Mouse (Mus musculus): ENCODE results near the gene Hoxa3.

The Hoxa3 gene

DNA sequence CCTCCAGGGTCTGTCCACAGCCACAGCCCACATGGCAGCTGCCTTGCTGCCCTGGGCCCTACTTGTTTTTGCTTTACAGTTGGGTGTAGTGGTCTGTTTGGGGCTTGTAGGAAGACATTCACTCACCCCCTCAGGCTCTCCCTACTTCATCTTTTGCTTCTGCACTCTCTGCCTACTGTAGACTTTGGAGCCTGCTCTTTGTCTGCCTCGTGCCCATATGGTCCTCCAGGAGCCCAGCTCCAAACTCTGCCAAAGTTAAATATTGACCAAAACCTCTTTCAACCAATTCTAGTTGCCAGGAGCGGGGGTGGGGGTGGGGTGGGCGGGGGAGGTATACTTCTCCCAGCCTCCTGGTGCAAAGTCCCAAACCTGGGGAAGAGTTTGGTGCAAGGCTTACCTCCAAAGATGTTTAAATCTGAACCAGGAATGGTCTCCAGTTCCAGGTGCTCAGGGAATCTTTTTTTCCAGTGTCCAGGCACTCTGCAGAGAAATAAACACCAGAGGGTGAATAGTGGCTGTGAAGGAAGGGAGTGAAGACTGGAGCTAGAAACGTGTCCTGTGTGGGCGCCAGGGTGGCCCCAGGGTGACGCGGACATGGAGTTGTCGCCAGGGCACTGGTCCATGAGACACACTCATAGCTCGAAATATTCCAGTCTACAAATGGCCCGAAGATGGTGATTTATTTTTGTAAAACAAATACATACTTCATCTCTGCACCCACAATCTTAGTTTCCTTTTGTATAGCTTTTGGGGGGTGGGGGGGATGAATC is 29.6 kb downstream of the Hoxa3 start:
- DNase-seq (ENCODE audit: low spot score), result no peak

DNA sequence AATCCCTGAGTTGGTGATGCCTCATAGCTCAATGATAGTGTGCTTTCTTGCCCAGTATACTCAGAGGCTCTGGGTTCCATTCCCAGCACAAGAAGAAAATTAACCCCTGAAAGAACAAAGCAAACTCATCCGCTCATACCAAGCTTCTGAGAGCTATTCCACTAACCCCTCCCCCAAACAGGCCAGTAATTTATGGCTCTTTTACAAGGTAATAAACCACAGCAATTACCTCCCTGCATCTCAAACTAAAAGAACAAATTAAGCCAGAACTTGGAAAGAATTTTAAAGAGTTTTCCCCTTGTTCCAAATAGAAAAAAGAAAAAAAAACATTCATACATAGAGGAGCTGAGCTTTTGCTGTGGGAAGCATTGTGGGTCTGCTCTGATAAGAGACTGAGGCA is 30.3 kb downstream of the Hoxa3 start:
- DNase-seq (ENCODE audit: low spot score), result no peak

- DNase-seq (ENCODE audit: low spot score), result no peak
Measured at GRCm38 (mm10) chr6:52182030-52182429, 31.1 kb downstream of the Hoxa3 start.

- no peak for DNase-seq (ENCODE audit: low spot score)
Measured at GRCm38 (mm10) chr6:52180726-52181125, 32.4 kb downstream of the Hoxa3 start.

DNA sequence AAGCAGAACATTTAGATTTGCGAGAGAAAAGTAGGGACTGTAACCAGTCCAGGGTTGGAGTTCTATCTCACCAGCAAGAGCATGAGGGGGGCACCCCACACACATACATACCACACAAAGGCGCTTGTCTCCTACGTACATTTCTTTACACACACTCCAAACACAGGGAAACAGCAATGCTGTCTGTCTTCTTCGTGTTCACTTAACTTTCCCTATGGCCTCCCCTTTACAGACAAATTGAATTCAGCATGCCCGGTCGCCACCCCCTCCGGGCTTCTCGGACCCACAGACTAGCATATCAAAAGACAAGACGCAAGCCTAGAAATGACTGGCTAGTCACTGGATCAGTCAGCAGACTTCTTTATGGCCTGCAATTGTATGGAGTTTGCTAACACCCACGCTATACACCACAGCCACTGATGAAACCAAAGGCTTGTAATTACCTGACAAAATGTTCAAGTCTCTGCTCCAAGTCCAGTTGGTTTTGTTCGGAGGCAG is 32.9 kb downstream of the Hoxa3 start:
- no peak for DNase-seq (ENCODE audit: low spot score)

DNA sequence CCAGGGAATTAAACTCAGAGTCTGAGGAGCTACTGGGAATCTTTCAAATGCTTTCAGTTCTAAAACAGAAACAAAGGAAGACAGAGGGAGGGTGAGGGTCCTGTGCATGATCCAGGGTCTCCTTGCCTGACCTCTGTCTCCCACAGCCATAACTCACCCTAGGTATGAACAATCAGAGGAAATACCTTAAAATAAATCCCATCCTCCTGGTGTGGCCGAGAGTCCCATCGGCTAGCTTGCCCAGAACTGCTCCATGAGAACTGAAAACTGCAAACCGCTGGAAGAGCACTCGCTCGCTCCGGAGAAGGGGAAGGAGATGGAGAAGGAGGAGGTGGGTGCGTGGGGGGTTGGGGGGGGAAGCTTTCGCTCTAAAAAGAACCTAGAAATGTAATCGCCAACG is 33.4 kb downstream of the Hoxa3 start:
- DNase-seq (ENCODE audit: low spot score), result no peak

DNA sequence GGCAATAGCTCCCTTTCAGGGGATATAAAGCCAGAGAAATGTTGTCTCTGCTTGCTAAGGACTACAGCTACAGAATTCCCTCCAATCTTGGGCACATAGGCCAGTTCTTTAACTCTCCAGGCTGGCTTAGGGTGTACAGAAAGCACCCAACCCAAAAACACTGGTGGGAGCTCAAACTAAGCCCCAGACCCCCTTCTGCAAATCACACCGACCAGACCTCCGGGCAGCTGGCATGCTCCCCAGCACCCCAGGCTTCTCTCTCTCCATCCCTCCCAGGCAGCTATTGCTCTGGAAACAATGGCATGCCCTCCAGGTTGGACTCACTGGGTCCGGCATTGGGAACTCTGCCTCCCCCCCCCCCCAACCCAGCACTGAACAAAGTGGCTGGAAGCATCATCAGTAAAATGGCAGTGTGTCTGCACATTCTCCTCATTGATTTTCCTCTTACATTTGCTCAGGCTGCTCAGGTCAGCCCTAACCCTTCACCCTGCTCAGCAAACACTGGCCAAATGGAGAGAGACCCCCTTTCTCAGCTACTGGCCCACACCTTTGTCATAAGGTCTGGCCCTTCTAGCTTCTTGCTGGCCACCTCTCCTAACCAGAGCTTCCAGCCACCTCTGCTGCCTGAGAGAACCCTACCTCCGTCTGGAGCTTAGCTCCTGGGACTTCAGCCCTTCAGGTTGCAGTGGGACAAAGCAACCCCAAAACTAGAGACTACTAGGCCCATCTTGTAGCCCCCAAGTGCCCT is 34.0 kb downstream of the Hoxa3 start:
- no peak for DNase-seq (ENCODE audit: low spot score)

DNA sequence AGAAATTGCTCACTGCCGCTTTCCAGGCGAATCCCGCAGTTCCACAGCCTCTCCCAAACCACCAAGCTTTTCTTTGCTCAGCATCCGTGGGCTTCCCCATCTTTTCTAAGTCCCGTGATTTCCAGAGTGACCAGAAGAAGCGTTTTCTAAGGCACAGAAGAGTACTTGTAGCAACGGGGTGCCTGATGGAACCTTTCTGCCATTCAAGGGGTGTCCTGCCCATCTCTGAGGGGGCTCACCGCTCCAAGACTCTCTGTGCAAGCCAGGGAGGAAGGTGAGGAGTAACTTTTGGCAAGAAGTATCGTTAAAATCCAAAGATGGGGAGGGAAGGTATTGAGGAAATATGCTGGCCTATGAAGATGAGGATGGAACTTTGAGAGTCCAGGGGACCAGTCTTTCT is 35.3 kb downstream of the Hoxa3 start:
- no peak for DNase-seq (ENCODE audit: low spot score)

DNA sequence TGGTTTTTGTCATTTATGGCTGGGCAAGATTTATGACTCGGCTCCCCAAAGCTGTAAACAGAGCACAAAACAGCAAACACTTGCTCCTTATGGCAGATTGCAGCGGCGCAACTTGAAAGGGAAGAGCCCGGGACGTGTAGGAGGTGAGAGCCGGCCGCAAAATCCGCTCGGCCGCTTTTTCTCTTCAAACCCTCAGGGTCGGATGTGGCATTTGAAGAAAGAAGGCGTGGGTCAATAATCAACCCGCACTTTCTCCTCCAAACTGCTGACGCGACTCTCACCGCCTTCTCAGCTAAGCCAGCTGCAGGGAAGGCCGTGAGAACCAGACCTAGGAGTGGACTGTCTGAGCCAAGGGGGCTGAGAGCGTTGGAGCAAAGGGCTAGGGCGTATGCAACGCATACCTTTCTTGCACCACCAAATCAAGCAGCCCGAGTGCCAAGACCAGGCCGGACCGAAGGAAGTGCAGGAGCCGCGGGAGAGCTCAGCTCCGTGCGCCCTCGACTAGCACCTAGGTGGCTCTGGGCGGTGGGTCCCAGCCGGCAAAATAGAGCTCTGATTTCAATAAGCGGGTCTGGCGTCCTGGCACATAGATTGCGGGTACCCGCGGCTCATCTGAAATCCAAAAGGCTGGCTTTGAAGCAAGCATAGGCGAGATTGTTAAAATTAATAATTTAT is 35.9 kb downstream of the Hoxa3 start, which contains the start of gene 5730596B20Rik:
TSS of gene 5730596B20Rik (plus strand) at position 438 of the 675 bp plus-strand sequence.
- DNase-seq (ENCODE audit: low spot score), result no peak

DNA sequence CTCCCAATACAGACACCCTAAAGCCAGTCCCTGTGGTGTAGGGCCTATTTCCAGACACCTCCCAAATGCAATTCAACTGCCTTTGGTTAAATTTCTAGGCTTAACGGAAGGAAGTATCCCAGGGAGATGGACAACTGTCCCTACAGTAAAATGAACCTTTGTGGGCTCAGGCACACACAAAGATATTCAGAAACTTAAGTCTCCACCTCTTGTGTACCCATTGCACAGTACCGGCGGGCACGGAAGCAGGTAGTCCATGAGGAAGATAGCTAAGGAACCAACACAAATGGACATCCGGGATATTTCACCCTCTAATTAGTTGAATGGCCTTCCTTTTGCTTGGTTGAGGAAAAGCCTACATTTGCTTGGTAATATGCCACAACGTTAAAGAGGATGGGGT is 36.7 kb downstream of the Hoxa3 start:
- DNase-seq (ENCODE audit: low spot score), result no peak

DNA sequence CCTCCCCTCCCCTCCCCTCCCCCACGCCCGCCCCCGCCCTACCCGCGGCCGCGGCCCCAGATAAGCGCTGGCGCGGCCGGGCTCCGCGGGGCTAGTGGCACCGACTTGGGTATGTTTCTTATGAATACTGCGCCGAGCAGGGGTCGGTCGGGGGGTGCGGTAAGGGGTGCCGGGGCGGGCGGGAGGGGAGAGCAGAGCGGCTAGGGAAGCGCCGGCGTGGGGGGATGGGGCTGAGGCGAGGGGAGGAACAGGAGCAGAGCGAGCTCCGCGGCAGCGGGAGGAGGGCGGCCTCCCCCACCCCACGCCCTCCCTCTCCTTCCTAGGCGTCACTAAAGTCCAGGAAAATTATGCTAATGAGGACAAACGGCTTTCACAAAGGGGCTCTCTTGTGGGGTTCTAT is 37.3 kb downstream of the Hoxa3 start:
- DNase-seq (ENCODE audit: low spot score), result no peak

- DNase-seq (ENCODE audit: low spot score), result peak; percentile 32
Measured at GRCm38 (mm10) chr6:52174968-52175751, 38.0 kb downstream of the Hoxa3 start.

DNA sequence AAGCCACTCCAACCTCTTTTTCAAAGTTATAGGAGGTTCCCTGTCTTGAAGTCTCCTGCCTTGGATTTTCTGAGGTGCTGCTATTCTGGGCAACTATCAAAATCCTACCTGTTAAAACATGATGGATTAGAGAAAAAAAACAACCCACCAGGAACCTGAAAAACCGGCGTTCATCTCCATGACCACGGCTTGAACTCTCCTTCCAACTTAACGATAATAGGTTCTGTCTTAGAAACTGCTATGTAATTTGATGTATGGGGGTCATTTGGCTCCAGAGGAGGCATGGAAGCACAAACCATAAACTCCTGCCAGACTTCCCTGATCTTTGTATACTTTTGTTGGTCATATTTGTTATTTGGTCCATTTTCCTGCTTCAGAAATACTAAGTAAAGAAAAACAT is 39.5 kb downstream of the Hoxa3 start:
- DNase-seq (ENCODE audit: low spot score), result no peak

DNA sequence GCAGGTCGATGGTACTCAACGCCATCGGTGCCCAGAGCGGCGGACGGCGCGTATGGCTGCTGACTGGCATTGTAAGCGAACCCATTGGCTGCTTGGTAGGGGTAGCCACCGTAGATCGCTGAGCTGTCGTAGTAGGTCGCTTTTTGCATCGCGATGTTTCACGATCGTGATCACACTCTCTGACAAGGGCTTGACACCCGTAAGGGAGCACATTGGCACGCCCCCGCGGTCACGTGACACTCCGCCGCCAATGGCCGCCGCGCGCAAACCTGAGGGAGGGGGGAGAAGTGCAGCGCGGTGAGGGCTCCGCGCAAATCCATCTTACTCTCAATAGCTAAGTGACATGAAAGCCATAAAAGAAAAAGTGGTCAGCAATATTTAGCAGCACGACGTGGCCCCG is 40.6 kb downstream of the Hoxa3 start:
- no peak for DNase-seq (ENCODE audit: low spot score)

GRCm38 (mm10) chr6:52171938-52172337 is 41.2 kb downstream of the Hoxa3 start:
- DNase-seq (ENCODE audit: low spot score), result no peak

DNA sequence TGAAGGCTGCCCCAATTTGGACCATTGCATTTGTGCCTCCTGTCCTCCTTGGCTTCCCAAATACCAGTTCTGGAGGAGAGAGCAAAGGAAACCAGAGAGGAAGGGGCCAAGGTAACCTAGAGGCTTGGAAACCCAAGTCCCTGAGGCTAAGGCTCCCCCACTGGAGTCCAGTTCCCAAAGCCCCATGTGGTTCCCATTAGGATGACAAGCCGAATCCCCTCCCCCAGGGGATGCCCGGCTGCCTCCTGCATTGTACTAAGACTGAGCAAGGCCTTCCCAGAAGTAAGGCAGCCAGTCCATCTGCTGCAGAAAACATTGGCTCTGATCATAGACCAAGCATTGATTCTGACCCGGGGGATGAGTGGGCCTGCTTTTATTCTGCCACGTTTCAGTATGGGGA is 41.8 kb downstream of the Hoxa3 start:
- no peak for DNase-seq (ENCODE audit: low spot score)

GRCm38 (mm10) chr6:52170898-52171223 is 42.3 kb downstream of the Hoxa3 start:
- DNase-seq (ENCODE audit: low spot score), result no peak

DNA sequence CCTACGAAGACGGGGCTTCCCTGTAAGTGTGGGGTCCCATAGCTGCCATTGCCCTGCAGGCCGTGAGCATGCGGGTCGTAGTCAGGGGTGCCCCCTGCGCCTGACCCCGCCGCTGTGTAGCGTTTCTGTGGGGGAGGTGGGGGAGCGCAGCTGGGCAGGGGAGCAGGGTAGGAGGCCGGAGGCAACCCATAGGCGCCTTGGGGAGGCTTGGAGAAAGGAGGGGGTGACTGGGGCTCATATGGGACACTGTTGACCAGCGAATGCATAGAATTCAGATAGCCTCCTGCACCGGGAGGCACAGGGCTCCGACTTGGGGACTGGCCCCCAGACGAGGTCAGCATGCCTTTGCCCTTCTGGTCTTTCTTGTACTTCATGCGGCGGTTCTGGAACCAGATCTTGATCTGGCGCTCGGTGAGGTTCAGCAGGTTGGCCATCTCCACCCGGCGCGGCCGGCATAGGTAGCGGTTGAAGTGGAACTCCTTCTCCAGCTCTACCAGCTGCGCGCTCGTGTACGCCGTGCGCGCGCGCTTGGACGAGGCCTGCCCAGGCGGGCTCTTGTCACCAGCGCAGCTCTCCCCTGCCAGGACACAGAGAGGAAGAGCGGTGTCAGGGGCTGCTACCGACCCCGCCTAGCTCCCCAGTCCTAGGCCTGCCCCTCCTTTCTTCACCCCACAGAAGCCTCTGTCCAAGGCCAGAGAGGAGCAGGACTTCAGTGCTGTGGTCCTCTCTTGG is 42.8 kb downstream of the Hoxa3 start:
- no peak for DNase-seq (ENCODE audit: low spot score)

DNA sequence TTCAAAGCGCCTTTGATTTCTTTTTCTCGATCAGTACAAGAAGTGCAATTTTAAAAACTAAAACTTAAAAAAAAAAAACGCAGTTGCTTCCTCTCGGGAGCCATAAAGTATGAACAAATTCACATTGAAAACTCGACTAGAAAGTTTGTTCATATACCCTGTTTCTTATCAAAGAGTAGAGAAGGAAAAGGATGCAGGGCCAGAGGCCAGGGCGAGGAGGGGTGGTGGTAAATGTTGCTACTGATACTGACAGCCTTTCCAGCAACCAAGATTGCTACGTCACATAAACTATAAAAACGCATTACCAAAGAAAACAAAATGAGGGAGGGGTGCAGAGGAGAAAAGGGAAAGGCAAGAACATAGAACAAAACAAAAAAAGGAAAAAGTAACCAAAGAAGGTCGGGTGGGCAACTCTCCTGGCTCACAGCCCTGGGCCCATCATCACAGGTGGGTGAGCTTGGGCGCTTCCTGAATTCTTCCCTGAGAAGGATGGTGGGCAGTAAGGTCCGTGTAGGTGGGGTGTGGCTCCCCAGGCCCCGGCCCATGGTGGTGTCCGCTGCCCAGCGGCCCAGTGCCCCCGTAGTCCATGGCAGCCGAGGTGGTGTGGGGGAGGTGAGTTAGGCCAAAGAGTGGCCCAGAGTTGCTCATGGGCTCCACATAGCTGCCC is 43.5 kb downstream of the Hoxa3 start:
- no peak for DNase-seq (ENCODE audit: low spot score)

- no peak for DNase-seq (ENCODE audit: low spot score)
Measured at GRCm38 (mm10) chr6:52168191-52169055, 44.7 kb downstream of the Hoxa3 start.

Measured in MN1 (cell line).